18 mouse cellular contexts compared by ENCODE assay signal in genomic region chr17:73142029-73142428, GRCm38 (mm10). TPM values are rescaled to one million over a fixed set of nuclear protein-coding genes. Genes with fewer than 3 reads are reported as not detected.
DNase-seq lines count a peak whose midpoint lies in the region; ATAC-seq lines count a peak whose summit lies in the region.
"Had no signal": no experiment of that assay in that cellular context is flagged by ENCODE, and none has a peak within 500 bp of the region (broad histone marks: within the 10 kb centered on the region; RNA-seq: fewer than 3 reads in every experiment).

No protein-coding gene starts in this region.

- intact Hi-C loops in gastrocnemius, postnatal 14 days (cut with DNase I; ENCODE audit: low total_unique reads) = no loop called here

- DNase-seq in 416B (ENCODE audit: low read depth) = peak; percentile 86
- peak; percentile 46 for DNase-seq in CD4-positive helper T cell, adult 2 months (ENCODE audit: low read depth, low spot score)
- no peak for DNase-seq in gastrocnemius, postnatal 14 days
- no peak for DNase-seq in urinary bladder, postnatal 14 days (ENCODE audit: low spot score)
- DNase-seq: cerebellum, adult 8-10 months; gastrocnemius, adult 2 months; heart, adult 2 months; kidney, postnatal 25 days; layer of hippocampus, adult 9-11 months; lung, embryonic 14.5 days; thymus, postnatal 25 days had no signal

- H3K4me2 ChIP-seq in midbrain, embryonic 16.5 days (ENCODE audit: low read length) = no peak overlapping the region
- H3K4me2 ChIP-seq: hindbrain, embryonic 14.5 days; limb, embryonic 15.5 days; lung, embryonic 14.5 days had no signal

- WGBS in midbrain, embryonic 16.5 days = 99% methylated on average over 4 of the region's 4 CpGs

- H3K27ac ChIP-seq in midbrain, embryonic 16.5 days (ENCODE audit: low read length) = no peak overlapping the region
- H3K27ac ChIP-seq: forebrain, embryonic 10.5 days; gastrocnemius, adult 2 months; heart, adult 2 months; hindbrain, embryonic 14.5 days; limb, embryonic 15.5 days had no signal

- no peaks in the 10 kb centered on the region for H3K4me1 ChIP-seq in midbrain, embryonic 16.5 days (ENCODE audit: control insufficient read depth, insufficient read depth, low read length)
- H3K4me1 ChIP-seq: forebrain, embryonic 10.5 days; limb, embryonic 15.5 days had no signal

- no peak overlapping the region for H3K4me3 ChIP-seq in midbrain, embryonic 16.5 days (ENCODE audit: low read depth, low read length)
- H3K4me3 ChIP-seq: forebrain, embryonic 10.5 days; gastrocnemius, adult 2 months; heart, adult 2 months; limb, embryonic 15.5 days had no signal

- no peak overlapping the region for H3K9ac ChIP-seq in midbrain, embryonic 16.5 days (ENCODE audit: low read depth, low read length)
- H3K9ac ChIP-seq: hindbrain, embryonic 14.5 days; limb, embryonic 15.5 days; lung, embryonic 14.5 days had no signal

- H3K9me3 ChIP-seq in midbrain, embryonic 16.5 days (replicated peaks; ENCODE audit: control insufficient read depth, low read length, poor library complexity, severe bottlenecking) = no peaks in the 10 kb centered on the region
- H3K9me3 ChIP-seq: forebrain, embryonic 10.5 days; limb, embryonic 15.5 days had no signal

- H3K36me3 ChIP-seq in midbrain, embryonic 16.5 days (ENCODE audit: control insufficient read depth, insufficient read depth, low read length) = no peaks in the 10 kb centered on the region
- H3K36me3 ChIP-seq: forebrain, embryonic 10.5 days; limb, embryonic 15.5 days had no signal

- peak; percentile 53 for ATAC-seq in common myeloid progenitor, adult 5-6 weeks (replicated peaks; ENCODE audit: low read depth, poor library complexity, severe bottlenecking)
- peak; percentile 48 for ATAC-seq in megakaryocyte-erythroid progenitor cell, adult 5-6 weeks (replicated peaks; ENCODE audit: low FRiP score, low TSS enrichment, poor library complexity, severe bottlenecking)
- ATAC-seq in midbrain, embryonic 16.5 days = no peak
- ATAC-seq: Patski had no signal

- H3K27me3 ChIP-seq in midbrain, embryonic 16.5 days (ENCODE audit: control insufficient read depth, insufficient read depth, low read depth, low read length) = no peaks in the 10 kb centered on the region
- H3K27me3 ChIP-seq: limb, embryonic 15.5 days; Patski had no signal

RNA-seq across cellular contexts. Expression of gene Lclat1, which starts 34.2 kb away (rescaled TPM):
- 5.7 and 11.1 TPM in 2 replicates for total RNA-seq in common myeloid progenitor, adult 5-6 weeks (2017)
- 6.8 and 8.7 TPM in 2 replicates for total RNA-seq in megakaryocyte-erythroid progenitor cell, adult 5-6 weeks (2014; fragmentation: Nextera tagmentation)
- 7.5 and 16.8 TPM in 2 replicates for total RNA-seq in megakaryocyte-erythroid progenitor cell, adult 5-6 weeks (2017)
- 10 to 100 TPM; 10.8 to 11.7 TPM for total RNA-seq in gastrocnemius, postnatal 14 days (2021)
- polyA plus RNA-seq in midbrain, embryonic 16.5 days (2015; fragmentation: Nextera tagmentation; extraction: Ambion mirVana) = 12.3 and 14.5 TPM in 2 replicates

Comparison
In these comparisons a context has a peak if more than half of its experiments do, and no peak if none do; other contexts are left out.
1. DNase-seq: peak in 416B (single experiment) and CD4-positive helper T cell, adult 2 months (single experiment); none in gastrocnemius, postnatal 14 days (single experiment) and urinary bladder, postnatal 14 days (single experiment).